Mouse (Mus musculus) brain, embryonic 18.5 days (tissue): ENCODE results near the gene Snd1.

Experiments used
- DNase-seq: peaks from one replicate; pipeline ENCODE4 v3.0.0-alpha.2; 2012; ENCODE audit warnings: low read depth, low spot score

Gene Snd1

DNA sequence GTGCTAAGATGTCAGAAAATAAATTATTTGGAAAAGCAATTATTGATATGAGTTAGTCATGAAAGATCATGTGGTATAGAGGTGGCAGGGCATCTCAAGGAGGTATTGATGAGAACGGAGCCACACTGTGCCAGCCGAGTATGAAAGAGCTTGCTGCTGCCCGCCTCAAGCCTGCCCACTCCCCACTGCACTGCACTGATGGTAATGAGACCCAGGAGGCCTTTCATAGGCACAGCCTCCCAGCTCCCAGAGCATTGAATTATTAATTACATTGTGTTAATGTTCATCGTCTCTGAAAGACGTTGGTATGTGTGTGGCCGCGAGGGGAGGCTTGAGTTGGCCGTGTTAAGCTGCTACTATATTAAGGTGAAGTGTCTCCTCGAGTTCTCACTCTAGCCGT is 390.2 kb downstream of the Snd1 start:
- no peak for DNase-seq

DNA sequence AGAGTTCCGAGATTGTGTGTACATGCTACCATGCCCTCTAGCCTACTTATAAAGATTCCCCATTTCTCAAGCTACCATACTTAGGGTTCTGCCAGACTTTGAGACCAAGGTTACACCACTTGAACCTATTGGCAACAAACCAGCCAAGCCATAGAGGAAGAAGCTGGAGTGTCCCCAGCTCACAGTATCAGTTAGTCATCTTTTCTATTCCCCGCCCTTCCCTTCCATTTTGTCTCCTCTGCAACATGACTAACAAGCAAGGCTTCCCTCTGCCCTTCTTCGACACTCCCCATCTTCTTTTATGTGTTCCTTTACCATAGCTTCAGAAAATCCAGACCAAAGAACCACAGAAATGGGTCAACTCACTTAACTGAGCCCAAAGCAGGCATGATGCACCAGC is 391.3 kb downstream of the Snd1 start:
- no peak for DNase-seq

GRCm38 (mm10) chr6:28867516-28868251 is 392.7 kb downstream of the Snd1 start:
- DNase-seq = no peak

DNA sequence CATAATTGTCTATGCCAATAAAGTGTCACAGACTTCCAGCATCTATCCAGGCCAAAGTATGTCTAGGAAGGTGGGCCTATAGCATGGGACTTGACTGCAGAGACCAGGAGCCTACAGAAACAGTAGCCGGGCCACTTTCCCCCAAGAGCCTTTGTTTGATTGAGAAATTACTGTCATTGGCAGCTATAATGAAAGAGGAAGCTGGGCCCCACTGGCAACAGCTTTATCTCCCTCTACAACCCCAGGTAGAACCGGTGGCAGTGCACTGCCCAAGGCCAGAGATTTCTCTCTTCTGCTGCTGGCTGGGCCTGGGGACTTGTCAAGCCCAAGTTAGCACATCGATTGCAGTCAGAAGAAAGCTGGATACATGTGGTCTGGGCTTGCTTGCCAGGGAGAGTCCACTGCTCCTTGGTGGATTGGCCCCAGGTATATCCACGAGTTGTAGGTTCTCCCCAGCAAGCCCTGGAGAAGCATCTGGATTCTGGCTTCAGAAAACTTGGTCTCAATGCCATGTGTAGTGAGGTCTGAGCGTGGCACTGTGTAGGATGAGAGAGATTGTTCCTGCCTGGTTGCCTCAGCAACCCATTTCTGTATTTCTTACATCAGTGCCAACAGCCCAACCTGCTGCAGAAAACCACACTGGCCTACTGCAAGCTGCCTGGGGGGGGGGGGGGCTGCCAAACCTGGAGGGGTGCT is 396.9 kb downstream of the Snd1 start:
- DNase-seq = no peak

DNA sequence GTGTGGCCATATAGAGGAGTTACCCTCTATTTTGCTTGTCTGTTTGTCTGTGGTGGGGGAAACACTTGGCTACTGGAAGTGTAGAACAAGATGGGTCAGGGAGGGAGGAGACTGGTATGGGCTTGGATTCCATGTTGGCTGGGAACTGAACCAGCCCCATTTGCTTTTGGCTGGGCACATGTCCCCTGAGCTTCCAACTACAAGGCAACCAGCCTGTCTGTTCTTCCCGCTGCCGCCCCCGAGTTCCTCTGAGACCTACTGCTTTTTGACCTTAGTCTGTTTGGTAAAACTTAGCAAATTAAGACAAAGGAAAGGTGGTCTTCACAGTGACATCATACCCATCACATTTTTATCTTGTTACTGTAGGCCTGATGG is 397.5 kb downstream of the Snd1 start:
- DNase-seq = no peak

DNA sequence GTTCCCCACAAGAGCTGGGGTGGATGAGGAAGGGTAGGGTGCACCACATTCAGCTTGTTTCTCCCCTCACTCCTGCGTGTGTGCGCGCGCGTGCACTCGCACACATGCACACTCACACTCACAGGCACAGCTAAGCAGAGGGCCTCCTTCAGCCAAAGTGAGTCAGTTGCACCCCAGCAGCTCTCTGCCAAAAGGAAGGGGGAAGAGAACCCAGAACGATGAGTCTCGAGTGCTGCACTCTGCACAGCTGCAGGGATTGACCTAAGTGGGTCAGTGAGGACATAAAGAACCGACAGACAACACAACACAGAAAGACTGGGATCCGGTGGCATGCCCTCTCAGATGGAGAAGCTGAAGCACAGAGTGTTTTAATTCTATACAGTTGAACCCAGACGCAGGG is 399.1 kb downstream of the Snd1 start:
- DNase-seq = no peak

- DNase-seq = no peak
Observed at GRCm38 (mm10) chr6:28874759-28875158, 399.8 kb downstream of the Snd1 start.

GRCm38 (mm10) chr6:28875333-28875732 is 400.4 kb downstream of the Snd1 start:
- DNase-seq = no peak

- no peak for DNase-seq
Observed at GRCm38 (mm10) chr6:28876492-28876891, 401.6 kb downstream of the Snd1 start.

DNA sequence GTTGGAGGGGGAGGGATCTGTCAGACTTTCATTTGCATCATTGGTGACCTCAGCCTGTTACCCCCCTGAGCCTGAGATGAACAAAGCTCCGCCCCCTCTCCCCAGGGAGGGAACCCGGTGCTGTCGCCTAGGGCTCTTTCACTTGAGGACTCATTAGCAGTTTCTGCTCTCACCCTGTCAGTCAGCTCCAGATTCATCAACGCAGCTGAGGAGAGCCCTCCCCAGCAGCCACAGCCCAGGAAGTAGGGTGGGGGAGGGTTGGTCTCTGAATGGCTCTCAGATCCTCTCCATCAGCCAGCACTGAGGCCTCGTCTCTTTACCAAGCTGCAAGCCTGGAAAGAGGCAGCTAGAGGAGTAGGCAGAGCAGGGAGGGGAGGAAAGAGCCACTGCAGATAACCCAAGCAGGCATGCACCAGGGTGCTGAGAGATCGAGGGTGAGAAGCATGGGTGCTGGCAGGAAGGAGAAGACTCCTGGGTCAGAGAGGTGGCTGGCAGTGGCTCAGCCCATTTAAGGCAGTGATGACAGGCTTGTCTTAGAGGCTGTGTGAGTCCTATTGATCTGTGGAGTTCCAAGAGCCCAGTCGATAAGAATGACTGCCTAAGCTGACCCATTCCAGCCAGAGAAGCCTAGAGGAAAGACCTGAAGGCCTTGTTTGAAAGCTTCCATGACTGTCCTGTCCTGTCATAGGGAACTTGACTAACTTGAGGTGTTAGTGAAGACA is 403.2 kb downstream of the Snd1 start:
- DNase-seq = no peak

DNA sequence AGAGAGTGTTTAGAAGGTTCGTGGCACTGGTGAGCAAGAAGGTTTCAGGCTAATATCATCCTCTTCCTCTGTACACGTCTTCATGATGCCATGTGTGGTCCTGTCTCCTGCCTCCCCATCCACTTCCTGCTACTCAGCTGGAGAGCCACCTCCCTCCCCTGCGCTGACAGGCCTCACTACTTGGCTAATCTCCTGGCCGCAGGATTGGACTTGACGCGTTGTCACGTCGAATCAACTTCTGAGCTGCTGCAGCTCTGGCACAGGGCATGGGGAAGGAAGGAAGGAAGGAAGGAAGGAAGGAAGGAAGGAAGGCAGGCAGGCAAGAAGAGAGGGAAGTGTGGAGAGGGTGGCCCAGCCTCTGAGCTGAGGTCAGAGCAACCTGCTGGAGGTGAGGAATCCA is 404.4 kb downstream of the Snd1 start:
- DNase-seq = no peak

DNA sequence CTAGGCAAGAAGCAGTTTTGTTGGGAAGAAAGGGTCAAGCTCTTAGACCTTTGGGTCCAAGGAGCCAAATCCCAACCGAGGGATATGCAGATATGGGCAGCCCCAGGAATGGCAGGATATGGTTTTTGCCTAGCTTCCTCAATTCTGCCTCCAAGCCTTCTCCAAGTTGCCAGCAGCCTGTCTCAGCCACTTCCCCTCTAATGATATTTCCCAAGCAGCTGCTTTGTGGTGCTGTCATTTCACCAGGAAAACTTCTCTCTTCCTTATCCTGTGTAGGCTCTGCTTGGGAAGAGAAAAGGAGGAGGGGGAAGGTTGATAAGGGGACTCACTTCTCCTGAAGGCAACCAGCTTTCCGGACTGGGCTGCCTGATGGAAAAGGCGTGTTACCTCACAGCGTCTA is 406.0 kb downstream of the Snd1 start:
- no peak for DNase-seq

- no peak for DNase-seq
Observed at GRCm38 (mm10) chr6:28883518-28883917, 408.6 kb downstream of the Snd1 start.

DNA sequence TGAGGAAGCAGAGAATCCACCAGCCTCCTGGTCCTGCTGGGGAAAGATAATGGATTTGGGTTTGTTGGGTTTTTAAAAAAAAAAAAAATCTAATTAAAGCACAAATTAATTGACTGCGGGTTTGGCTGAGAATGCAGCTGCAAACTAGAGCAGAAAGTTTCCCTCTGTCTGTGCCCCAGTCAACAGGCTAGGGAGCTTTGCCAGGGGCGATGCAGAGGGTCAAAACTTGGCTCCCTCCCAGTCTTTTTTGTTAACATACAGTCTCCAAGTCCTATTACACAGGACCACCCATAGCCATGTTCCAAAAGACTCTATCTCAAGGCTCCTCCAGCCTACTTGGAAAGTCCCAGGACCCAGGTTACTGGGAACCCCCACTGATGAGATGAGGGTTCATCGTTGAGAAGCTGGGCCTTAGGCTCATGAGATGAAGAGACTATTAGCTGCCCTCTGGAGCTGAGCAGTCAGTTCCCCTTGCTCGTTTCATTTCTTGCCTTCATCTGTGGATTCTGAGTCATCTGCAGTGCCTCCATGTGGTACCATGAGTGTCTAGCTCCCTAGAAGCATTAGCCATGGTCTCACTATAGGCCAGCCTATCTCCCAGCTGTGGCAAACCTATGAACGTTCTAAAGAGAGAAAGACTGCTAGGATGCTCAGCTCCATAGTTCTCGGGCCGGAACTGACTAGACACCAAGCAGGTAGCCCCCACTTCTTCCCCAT is 411.9 kb downstream of the Snd1 start:
- DNase-seq = no peak

DNA sequence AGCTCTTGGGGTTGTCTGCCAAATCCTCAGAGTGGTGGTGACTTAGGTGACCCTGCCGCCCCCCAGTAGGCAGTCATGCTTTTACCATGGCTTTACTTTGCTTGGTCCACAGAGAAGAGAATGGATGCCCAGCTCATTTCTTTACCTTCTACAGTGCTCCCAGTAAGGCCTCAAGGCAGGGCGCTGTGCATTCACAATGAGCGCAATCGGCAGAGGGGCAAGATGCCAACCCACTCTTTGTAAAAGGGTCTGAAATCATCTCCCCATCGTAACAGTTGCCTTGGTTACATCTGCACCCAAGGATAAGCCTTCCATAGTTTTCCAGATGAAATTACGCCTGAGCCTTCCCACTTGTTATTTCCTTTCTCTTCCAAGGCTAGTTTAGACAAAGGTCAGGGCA is 415.5 kb downstream of the Snd1 start:
- no peak for DNase-seq

- no peak for DNase-seq
Observed at GRCm38 (mm10) chr6:28891480-28891879, 416.5 kb downstream of the Snd1 start.

DNA sequence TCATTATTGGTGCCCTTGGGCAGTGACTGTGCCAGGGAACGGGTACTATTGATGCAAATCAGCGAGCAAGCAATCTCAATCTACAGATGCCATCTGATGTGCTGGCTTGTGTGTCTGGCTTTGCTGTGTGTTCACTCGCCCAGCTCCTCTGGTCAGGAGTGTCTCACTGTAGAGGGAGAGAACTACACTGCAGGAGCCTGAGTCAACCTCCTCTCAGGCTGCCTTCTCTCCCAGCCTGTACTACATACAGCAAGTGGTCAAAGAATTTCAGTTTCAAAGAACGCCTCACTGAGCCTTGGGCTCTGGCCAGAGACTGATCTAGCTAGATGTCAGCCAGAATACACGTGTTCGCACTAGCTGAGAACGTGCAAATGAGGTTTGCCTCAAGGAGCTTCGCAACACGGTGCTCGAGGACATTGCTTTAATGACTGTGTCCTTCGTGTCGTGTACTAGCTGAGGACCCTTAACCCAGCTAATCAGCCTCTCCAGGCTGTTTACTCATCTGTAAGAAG is 420.1 kb downstream of the Snd1 start:
- DNase-seq = no peak

GRCm38 (mm10) chr6:28895726-28896125 is 420.8 kb downstream of the Snd1 start:
- no peak for DNase-seq

GRCm38 (mm10) chr6:28896762-28897320 is 421.9 kb downstream of the Snd1 start:
- DNase-seq = no peak

DNA sequence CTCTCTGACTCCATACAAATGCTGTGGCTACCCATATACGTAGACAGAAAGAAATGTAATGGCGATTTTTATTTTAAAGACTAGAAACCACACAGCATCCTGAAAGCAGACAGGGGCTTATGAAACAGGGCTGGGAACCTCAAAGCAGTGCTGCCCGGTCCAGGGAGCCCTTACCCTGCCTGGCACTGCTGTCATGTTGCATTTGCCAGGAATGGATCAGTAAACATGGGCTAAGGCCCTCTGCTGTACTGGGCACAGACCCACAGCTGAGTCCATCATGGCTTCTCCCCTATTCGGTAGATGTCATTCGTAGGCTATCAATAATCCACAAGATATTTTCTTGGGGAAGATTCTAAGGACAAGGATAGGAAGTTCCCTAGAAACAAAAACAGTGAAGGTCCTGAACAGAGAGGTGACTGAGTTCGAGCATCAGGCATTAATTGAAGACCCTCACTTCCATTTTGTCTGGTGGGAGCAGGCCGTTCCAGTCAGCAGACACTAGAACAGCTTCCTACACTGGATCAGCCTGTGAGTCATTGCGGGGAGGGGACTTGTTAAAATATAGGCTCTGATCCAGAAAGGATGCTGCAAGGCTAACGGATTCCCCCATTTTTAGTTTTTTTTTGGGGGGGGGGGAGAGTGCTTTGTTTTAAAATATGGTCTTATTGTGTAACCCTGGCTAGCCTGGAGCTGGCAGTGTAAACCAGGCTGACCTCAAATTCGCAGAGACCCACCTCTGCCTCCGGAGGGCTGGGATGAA is 422.6 kb downstream of the Snd1 start:
- DNase-seq = no peak

DNA sequence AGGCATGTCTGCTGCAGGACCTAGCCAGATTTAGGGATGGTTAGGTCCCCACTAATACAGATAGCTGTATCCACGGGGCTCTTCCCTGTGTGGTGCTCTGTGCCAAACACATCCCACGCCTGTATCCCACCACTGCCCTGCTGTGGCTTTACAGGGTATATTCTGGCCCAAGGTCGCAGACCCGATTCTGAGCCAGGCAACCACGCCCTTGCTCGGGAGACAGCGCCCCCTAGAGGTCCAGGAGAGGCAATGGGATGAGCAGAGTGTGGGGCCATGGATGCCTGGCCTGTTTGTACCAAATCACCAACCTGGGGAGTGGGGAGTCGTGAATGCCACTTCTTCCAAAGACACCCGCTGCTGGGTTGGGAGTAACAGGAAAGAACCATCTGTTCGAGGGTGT is 423.9 kb downstream of the Snd1 start:
- no peak for DNase-seq
